Mouse (Mus musculus): ENCODE data around the gene Pex5l. TPM values are rescaled to one million over a fixed set of nuclear protein-coding genes. Genes with fewer than 3 reads are reported as not detected.
A peak's percentile ranks its signal among the peaks of the same experiment; 100 is the strongest.

Pex5l gene
- total and polyA plus RNA-seq, 3 experiments: not detected

DNA sequence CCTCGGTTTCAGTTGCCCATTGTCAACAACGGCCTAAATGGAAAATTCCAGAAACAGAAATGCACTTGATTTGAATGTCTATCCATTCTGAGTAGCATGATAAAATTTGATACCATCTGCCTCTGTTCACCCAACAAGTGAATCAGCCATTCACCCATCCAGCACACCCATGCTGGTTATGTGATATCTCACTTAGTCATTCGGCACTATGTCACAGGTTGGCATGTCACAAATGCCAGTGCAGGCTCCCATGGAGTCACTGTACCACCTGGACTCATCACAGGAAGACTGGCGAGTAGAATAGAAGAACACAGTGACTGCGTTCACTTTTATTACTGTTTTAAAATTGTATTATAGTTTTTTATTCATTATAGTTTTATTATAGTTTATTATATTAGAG, 18.3 kb downstream of the Pex5l start:
- Histone ChIP-seq H3K9me3 (replicated peaks; ENCODE audit: insufficient read depth, low read length) (no peaks in the 10 kb centered on the region), H3K4me3 (ENCODE audit: control insufficient read depth in 1 of 2, insufficient read depth in 1 of 2, low read depth in 2 of 2, low read length in 2 of 2) (no peak overlapping the region), H3K27ac (ENCODE audit: control insufficient read depth, low read depth, low read length) (no peak overlapping the region), H3K4me1 (ENCODE audit: control insufficient read depth in 1 of 2, insufficient read depth in 2 of 2, low read length in 2 of 2) (no peaks in the 10 kb centered on the region), H3K36me3 (ENCODE audit: control insufficient read depth in 1 of 2, insufficient read depth in 2 of 2, low read length in 2 of 2) (no peaks in the 10 kb centered on the region), H3K79me2 (ENCODE audit: control insufficient read depth, insufficient read depth, low read length, poor library complexity) (no peaks in the 10 kb centered on the region), H3K27me3 (ENCODE audit: control insufficient read depth in 1 of 2, insufficient read depth in 2 of 2, low read length in 2 of 2) (no peaks in the 10 kb centered on the region), H3K9ac (ENCODE audit: control insufficient read depth, low read depth, low read length, poor library complexity, severe bottlenecking) (no peak overlapping the region)
- no peak for DNase-seq (ENCODE audit: low read depth, low spot score)
- TF ChIP-seq SIN3A (IDR thresholded peaks at IDR 0.05; ENCODE audit: low read length): no peak
- no peak for TF ChIP-seq ETS1 (IDR thresholded peaks at IDR 0.05; ENCODE audit: low read depth, low read length)
- TF ChIP-seq E2F4 (IDR thresholded peaks at IDR 0.05; ENCODE audit: borderline replicate concordance, low read depth, low read length): no peak
- TF ChIP-seq MAZ (IDR thresholded peaks at IDR 0.05; ENCODE audit: low read depth, low read length): no peak
- TF ChIP-seq MXI1 (IDR thresholded peaks at IDR 0.05; ENCODE audit: low read depth, low read length): no peak
- no peak for TF ChIP-seq MEF2A (IDR thresholded peaks at IDR 0.05; ENCODE audit: extremely low read depth, insufficient replicate concordance, low read depth, low read length, poor library complexity, severe bottlenecking)
- TF ChIP-seq SMC3 (IDR thresholded peaks at IDR 0.05; ENCODE audit: low read depth, low read length): no peak
- no peak for TF ChIP-seq ZMIZ1 (IDR thresholded peaks at IDR 0.05; ENCODE audit: low read depth, low read length)

- H3K4me1 ChIP-seq (ENCODE audit: control insufficient read depth in 1 of 2, insufficient read depth in 2 of 2, low read length in 2 of 2): no peaks in the 10 kb centered on the region
- no peaks in the 10 kb centered on the region for H3K9me3 ChIP-seq (replicated peaks; ENCODE audit: insufficient read depth, low read length)
- no peak overlapping the region for H3K9ac ChIP-seq (ENCODE audit: control insufficient read depth, low read depth, low read length, poor library complexity, severe bottlenecking)
- no peak overlapping the region for H3K27ac ChIP-seq (ENCODE audit: control insufficient read depth, low read depth, low read length)
- no peaks in the 10 kb centered on the region for H3K27me3 ChIP-seq (ENCODE audit: control insufficient read depth in 1 of 2, insufficient read depth in 2 of 2, low read length in 2 of 2)
- no peak overlapping the region for H3K4me3 ChIP-seq (ENCODE audit: control insufficient read depth in 1 of 2, insufficient read depth in 1 of 2, low read depth in 2 of 2, low read length in 2 of 2)
- no peaks in the 10 kb centered on the region for H3K36me3 ChIP-seq (ENCODE audit: control insufficient read depth in 1 of 2, insufficient read depth in 2 of 2, low read length in 2 of 2)
- DNase-seq (ENCODE audit: low read depth, low spot score): no peak
- TF ChIP-seq CTCF (IDR thresholded peaks at IDR 0.05 in 2 of 3, conservative IDR thresholded peaks at IDR 0.05 in 1 of 3; ENCODE audit: control insufficient read depth in 1 of 3, insufficient read depth in 1 of 3, low read depth in 2 of 3, low read length in 3 of 3, poor library complexity in 1 of 3, severe bottlenecking in 1 of 3) (peak in 1 of 3 experiments; percentile 17; a peak in 2 of 6 replicates), GABPA (IDR thresholded peaks at IDR 0.05; ENCODE audit: low read depth, low read length) (no peak)
- no peaks in the 10 kb centered on the region for H3K79me2 ChIP-seq (ENCODE audit: control insufficient read depth, insufficient read depth, low read length, poor library complexity)
Observed at GRCm38 (mm10) chr3:33105785-33106184, 37.3 kb downstream of the Pex5l start.

GRCm38 (mm10) chr3:33103501-33103900, 39.5 kb downstream of the Pex5l start:
- Histone ChIP-seq H3K79me2 (ENCODE audit: control insufficient read depth, insufficient read depth, low read length, poor library complexity) (no peaks in the 10 kb centered on the region), H3K9me3 (replicated peaks; ENCODE audit: insufficient read depth, low read length) (no peaks in the 10 kb centered on the region), H3K27ac (ENCODE audit: control insufficient read depth, low read depth, low read length) (no peak overlapping the region), H3K4me1 (ENCODE audit: control insufficient read depth in 1 of 2, insufficient read depth in 2 of 2, low read length in 2 of 2) (no peaks in the 10 kb centered on the region), H3K9ac (ENCODE audit: control insufficient read depth, low read depth, low read length, poor library complexity, severe bottlenecking) (no peak overlapping the region), H3K36me3 (ENCODE audit: control insufficient read depth in 1 of 2, insufficient read depth in 2 of 2, low read length in 2 of 2) (no peaks in the 10 kb centered on the region), H3K27me3 (ENCODE audit: control insufficient read depth in 1 of 2, insufficient read depth in 2 of 2, low read length in 2 of 2) (no peaks in the 10 kb centered on the region), H3K4me3 (ENCODE audit: control insufficient read depth in 1 of 2, insufficient read depth in 1 of 2, low read depth in 2 of 2, low read length in 2 of 2) (no peak overlapping the region)
- TF ChIP-seq CTCF (IDR thresholded peaks at IDR 0.05 in 2 of 3, conservative IDR thresholded peaks at IDR 0.05 in 1 of 3; ENCODE audit: control insufficient read depth in 1 of 3, insufficient read depth in 1 of 3, low read depth in 2 of 3, low read length in 3 of 3, poor library complexity in 1 of 3, severe bottlenecking in 1 of 3) (no peak), CHD2 (IDR thresholded peaks at IDR 0.05; ENCODE audit: low read length) (no peak)
- DNase-seq (ENCODE audit: low read depth, low spot score): no peak
